Mouse (Mus musculus) testis, adult 2 months (tissue): ENCODE results near the gene Dnaja2. TPM values are rescaled to one million over a fixed set of nuclear protein-coding genes. Genes with fewer than 3 reads are reported as not detected.

Source experiments
- H3K27ac ChIP-seq: fragments of 200-500 bp; 2 replicates; pipeline ENCODE4 v1.5.1; 2012; ENCODE audit warnings: low read depth, low read length; ENCODE audit not compliant: control insufficient read depth, insufficient read depth
- H3K27me3 ChIP-seq: fragments of 200-500 bp; 2 replicates; pipeline ENCODE4 v1.6.1; 2012; ENCODE audit warnings: mild to moderate bottlenecking, low read length, moderate library complexity; ENCODE audit not compliant: control insufficient read depth, insufficient read depth
- H3K36me3 ChIP-seq: fragments of 200-500 bp; 2 replicates; pipeline ENCODE4 v1.6.1; 2012; ENCODE audit warnings: mild to moderate bottlenecking, low read length; ENCODE audit not compliant: control insufficient read depth, insufficient read depth
- H3K4me1 ChIP-seq: fragments of 200-500 bp; 2 replicates; pipeline ENCODE4 v1.6.1; 2012; ENCODE audit warnings: low read length; ENCODE audit not compliant: control insufficient read depth, insufficient read depth
- H3K4me3 ChIP-seq: fragments of 200-500 bp; 2 replicates; pipeline ENCODE4 v1.5.1; 2012; ENCODE audit warnings: low read depth, mild to moderate bottlenecking, low read length, moderate library complexity, mixed read lengths; ENCODE audit not compliant: control insufficient read depth
- CTCF ChIP-seq: fragments of 200-500 bp; IDR thresholded peaks from 2 replicates; pipeline ENCODE4 v1.5.1; 2012; ENCODE audit warnings: low read depth, mild to moderate bottlenecking, inconsistent platforms, low read length, moderate library complexity; ENCODE audit not compliant: control insufficient read depth, insufficient read depth, insufficient replicate concordance
- POLR2A ChIP-seq: fragments of 200-500 bp; IDR thresholded peaks from 2 replicates; pipeline ENCODE4 v1.6.1; 2012; ENCODE audit warnings: low read depth, mild to moderate bottlenecking, inconsistent platforms, low read length, moderate library complexity; ENCODE audit not compliant: control insufficient read depth
- polyA plus RNA-seq: library from polyadenylated mRNA; depleted of rRNA; stranded (reverse); fragments of >200 nt; gene quantifications from 2 replicates; pipeline ENCODE4 v1.2.3, GENCODE M21; 2012

Gene Dnaja2
- polyA plus RNA-seq, 1 experiment, result 29.2 TPM

DNA sequence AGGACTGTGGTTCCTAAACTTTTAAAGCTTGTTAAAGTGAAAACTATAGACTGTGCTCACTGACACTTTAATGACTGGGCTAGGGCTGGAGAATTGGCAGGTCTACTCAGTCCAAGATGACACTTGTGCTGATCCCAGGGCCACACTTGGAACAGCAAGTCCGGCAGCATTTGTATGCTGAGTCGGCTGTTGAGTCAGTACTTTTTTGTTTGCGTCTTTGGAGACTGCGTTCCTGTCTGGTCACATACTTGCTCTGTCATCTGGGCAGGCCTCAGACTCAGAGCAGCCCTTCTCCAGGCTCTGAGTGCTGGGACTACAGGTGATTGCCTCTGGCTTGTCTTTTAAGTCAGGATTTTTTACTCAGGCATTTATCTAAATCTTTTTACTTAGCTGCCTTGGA, 41.9 kb downstream of the Dnaja2 start:
- H3K4me3 ChIP-seq, result no peak overlapping the region
- no peak overlapping the region for H3K27ac ChIP-seq
- H3K27me3 ChIP-seq, result no peaks in the 10 kb centered on the region
- no peaks in the 10 kb centered on the region for H3K36me3 ChIP-seq
- TF ChIP-seq CTCF, result no peak
- no peak for TF ChIP-seq POLR2A
- no peaks in the 10 kb centered on the region for H3K4me1 ChIP-seq

GRCm38 (mm10) chr8:85512234-85512633, 42.9 kb downstream of the Dnaja2 start:
- H3K36me3 ChIP-seq, result no peaks in the 10 kb centered on the region
- H3K27ac ChIP-seq, result no peak overlapping the region
- H3K4me1 ChIP-seq, result no peaks in the 10 kb centered on the region
- TF ChIP-seq POLR2A (no peak), CTCF (no peak)
- H3K4me3 ChIP-seq, result no peak overlapping the region
- H3K27me3 ChIP-seq, result no peaks in the 10 kb centered on the region

GRCm38 (mm10) chr8:85508661-85509060, 46.5 kb downstream of the Dnaja2 start:
- Histone ChIP-seq H3K27ac (no peak overlapping the region), H3K36me3 (no peaks in the 10 kb centered on the region), H3K4me1 (no peaks in the 10 kb centered on the region), H3K4me3 (no peak overlapping the region), H3K27me3 (no peaks in the 10 kb centered on the region)
- no peak for TF ChIP-seq CTCF

GRCm38 (mm10) chr8:85506620-85507019, 48.5 kb downstream of the Dnaja2 start:
- TF ChIP-seq POLR2A (no peak), CTCF (no peak)
- Histone ChIP-seq H3K27ac (no peak overlapping the region), H3K36me3 (no peaks in the 10 kb centered on the region), H3K27me3 (no peaks in the 10 kb centered on the region), H3K4me3 (no peak overlapping the region), H3K4me1 (no peaks in the 10 kb centered on the region)

GRCm38 (mm10) chr8:85504704-85505103, 50.4 kb downstream of the Dnaja2 start:
- Histone ChIP-seq H3K36me3 (no peaks in the 10 kb centered on the region), H3K27me3 (no peaks in the 10 kb centered on the region), H3K4me1 (no peaks in the 10 kb centered on the region), H3K27ac (no peak overlapping the region), H3K4me3 (no peak overlapping the region)
- no peak for TF ChIP-seq POLR2A
- TF ChIP-seq CTCF, result no peak

GRCm38 (mm10) chr8:85503065-85503464, 52.1 kb downstream of the Dnaja2 start:
- H3K36me3 ChIP-seq, result no peaks in the 10 kb centered on the region
- H3K27me3 ChIP-seq, result no peaks in the 10 kb centered on the region
- H3K27ac ChIP-seq, result no peak overlapping the region
- TF ChIP-seq CTCF (no peak), POLR2A (no peak)
- no peak overlapping the region for H3K4me3 ChIP-seq
- no peaks in the 10 kb centered on the region for H3K4me1 ChIP-seq

DNA sequence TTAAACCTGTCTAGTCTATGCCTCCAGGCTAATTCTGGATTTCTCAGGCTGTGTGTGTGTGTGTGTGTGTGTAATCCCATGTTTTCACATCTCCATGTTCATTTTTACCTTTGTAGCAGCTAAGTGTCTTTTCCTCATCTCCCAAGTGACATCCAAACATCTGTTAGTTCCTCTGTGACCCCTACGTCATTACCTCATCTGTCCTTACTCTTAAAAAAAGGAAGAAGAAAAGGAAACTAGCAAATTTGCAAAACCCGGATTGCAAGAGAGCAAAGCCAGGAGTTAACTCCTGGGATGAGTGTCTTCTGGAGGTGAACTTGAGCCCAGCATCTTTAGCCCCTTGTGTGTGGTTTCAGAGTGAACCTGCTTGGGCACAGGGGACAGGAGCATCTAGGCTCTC, 52.8 kb downstream of the Dnaja2 start:
- Histone ChIP-seq H3K36me3 (no peaks in the 10 kb centered on the region), H3K4me3 (no peak overlapping the region), H3K4me1 (no peaks in the 10 kb centered on the region), H3K27me3 (no peaks in the 10 kb centered on the region), H3K27ac (no peak overlapping the region)
- TF ChIP-seq POLR2A (no peak), CTCF (no peak)
